In the genomic region with DNA sequence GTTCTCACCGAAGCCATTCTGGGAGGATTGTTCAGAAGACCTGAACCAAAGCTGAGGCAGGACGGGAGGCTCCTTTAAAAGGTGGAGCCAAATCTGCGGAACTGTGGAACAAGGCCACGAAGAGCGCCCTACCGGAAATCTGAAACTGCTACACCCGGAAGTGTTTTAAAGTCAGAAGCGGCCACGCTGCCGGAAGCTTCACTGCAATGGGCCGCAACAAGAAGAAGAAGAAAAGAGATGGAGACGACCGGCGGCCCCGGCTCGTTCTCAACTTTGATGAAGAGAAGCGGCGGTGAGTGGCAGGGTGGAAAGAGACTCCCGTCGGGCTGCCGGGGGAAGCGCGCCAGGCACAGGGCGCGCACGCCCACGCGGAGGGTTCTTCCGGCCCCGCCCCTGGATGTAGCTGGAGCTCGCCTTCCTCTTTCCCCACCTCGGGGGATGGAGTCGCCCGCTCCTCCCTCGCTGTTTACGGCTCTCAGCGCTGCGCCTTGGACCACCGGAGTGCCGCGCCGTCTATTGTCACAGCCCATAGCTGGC, we compare ENCODE assay signal across 8 mouse cellular contexts. TPM values are rescaled to one million over a fixed set of nuclear protein-coding genes. Genes with fewer than 3 reads are reported as not detected.
DNase-seq lines count a peak whose midpoint lies in the region; ATAC-seq and TF ChIP-seq lines count a peak whose summit lies in the region.

A gene (plus strand): TSS at position 150 of the 537 bp plus-strand sequence.

- peak; percentile 36; the same call in 1 of the 2 replicates for TF ChIP-seq CTCF in brain, embryonic 14.5 days (IDR thresholded peaks at IDR 0.05; ENCODE audit: borderline replicate concordance, extremely low read depth, insufficient read depth, insufficient read length)
- TF ChIP-seq CTCF in kidney, postnatal 0 days (IDR thresholded peaks at IDR 0.05; ENCODE audit: low read depth) = peak; percentile 15; the same call in 1 of the 2 replicates

- H3K9me3 ChIP-seq in erythroblast, embryonic 14.5 days (ENCODE audit: control insufficient read depth, low read length) = no peaks in the 10 kb centered on the region
- H3K9me3 ChIP-seq in heart, embryonic 12.5 days (replicated peaks) = no peaks in the 10 kb centered on the region
- H3K9me3 ChIP-seq in kidney, postnatal 0 days (replicated peaks; ENCODE audit: low read length) = no peaks in the 10 kb centered on the region
- H3K9me3 ChIP-seq in liver, embryonic 12.5 days (replicated peaks) = no peaks in the 10 kb centered on the region
- no peaks in the 10 kb centered on the region for H3K9me3 ChIP-seq in stomach, embryonic 15.5 days

- peak; percentile 43; the same call in 1 of the 2 replicates for TF ChIP-seq POLR2A in brain, embryonic 14.5 days (IDR thresholded peaks at IDR 0.05; ENCODE audit: borderline replicate concordance, extremely low read depth, insufficient read depth, insufficient read length, poor library complexity, severe bottlenecking)

- DNase-seq in CD4-positive helper T cell, adult 2 months (ENCODE audit: low read depth, low spot score) = peak; percentile 93
- DNase-seq in brain, embryonic 14.5 days (ENCODE audit: low read depth) = peak; percentile 97
- peak; percentile 96 for DNase-seq in kidney, postnatal 0 days (ENCODE audit: low spot score)
- peak; percentile 73 to 83 for DNase-seq in natural killer cell, adult 2 months (ENCODE audit: low spot score in 2 of 2)

- H3K4me1 ChIP-seq in erythroblast, embryonic 14.5 days (ENCODE audit: control insufficient read depth) = peaks cover 65% of the 10 kb centered on the region
- peaks cover 24% of the 10 kb centered on the region for H3K4me1 ChIP-seq in heart, embryonic 12.5 days (replicated peaks)
- 0 out of 2 replicates have a peak, but pooled peaks cover 6% of the 10 kb centered on the region for H3K4me1 ChIP-seq in kidney, postnatal 0 days (replicated peaks; ENCODE audit: insufficient read depth, low read length)
- peaks cover 61% of the 10 kb centered on the region for H3K4me1 ChIP-seq in liver, embryonic 12.5 days
- peaks cover 12% of the 10 kb centered on the region; the same call in 1 of the 2 replicates for H3K4me1 ChIP-seq in stomach, embryonic 15.5 days

- H3K27me3 ChIP-seq in erythroblast, embryonic 14.5 days (ENCODE audit: control insufficient read depth) = no peaks in the 10 kb centered on the region
- no peaks in the 10 kb centered on the region for H3K27me3 ChIP-seq in heart, embryonic 12.5 days (replicated peaks)
- no peaks in the 10 kb centered on the region for H3K27me3 ChIP-seq in kidney, postnatal 0 days (ENCODE audit: insufficient read depth, low read length)
- H3K27me3 ChIP-seq in liver, embryonic 12.5 days (replicated peaks) = no peaks in the 10 kb centered on the region
- H3K27me3 ChIP-seq in stomach, embryonic 15.5 days (replicated peaks) = no peaks in the 10 kb centered on the region

- under 1% methylated on average over 42 of the region's 42 CpGs for WGBS in heart, embryonic 12.5 days
- WGBS in kidney, postnatal 0 days = under 1% methylated on average over 39 of the region's 42 CpGs
- WGBS in liver, embryonic 12.5 days (ENCODE audit: insufficient replicate concordance) = under 1% methylated on average over 42 of the region's 42 CpGs
- under 1% methylated on average over 42 of the region's 42 CpGs for WGBS in stomach, embryonic 15.5 days

- H3K4me2 ChIP-seq in heart, embryonic 12.5 days = peak within 1 kb of the TSS; percentile 84
- H3K4me2 ChIP-seq in kidney, postnatal 0 days (ENCODE audit: low read length) = peak within 1 kb of the TSS; percentile 82
- peak within 1 kb of the TSS; percentile 79 for H3K4me2 ChIP-seq in liver, embryonic 12.5 days
- peak within 1 kb of the TSS; percentile 75 for H3K4me2 ChIP-seq in stomach, embryonic 15.5 days

- H3K36me3 ChIP-seq in erythroblast, embryonic 14.5 days (ENCODE audit: control insufficient read depth) = peaks cover 48% of the 10 kb centered on the region
- H3K36me3 ChIP-seq in heart, embryonic 12.5 days = peaks cover 43% of the 10 kb centered on the region
- peaks cover 22% of the 10 kb centered on the region for H3K36me3 ChIP-seq in kidney, postnatal 0 days (ENCODE audit: insufficient read depth, low read length)
- H3K36me3 ChIP-seq in liver, embryonic 12.5 days = peaks cover 44% of the 10 kb centered on the region
- peaks cover 24% of the 10 kb centered on the region for H3K36me3 ChIP-seq in stomach, embryonic 15.5 days

- peak; percentile 85 for ATAC-seq in heart, embryonic 12.5 days (ENCODE audit: insufficient number of reproducible peaks, low FRiP score)
- peak; percentile 73 for ATAC-seq in kidney, postnatal 0 days (replicated peaks; ENCODE audit: low FRiP score, low read depth)
- ATAC-seq in liver, embryonic 12.5 days = peak; percentile 80
- peak; percentile 76 for ATAC-seq in stomach, embryonic 15.5 days (ENCODE audit: insufficient read depth, low FRiP score, low read depth)

- peak within 1 kb of the TSS; percentile 83 for H3K9ac ChIP-seq in heart, embryonic 12.5 days
- H3K9ac ChIP-seq in kidney, postnatal 0 days (ENCODE audit: low read depth, low read length) = peak within 1 kb of the TSS; percentile 74
- peak within 1 kb of the TSS; percentile 79 for H3K9ac ChIP-seq in liver, embryonic 12.5 days
- H3K9ac ChIP-seq in stomach, embryonic 15.5 days = peak within 1 kb of the TSS; percentile 62; the same call in 1 of the 2 replicates

- peak within 1 kb of the TSS; percentile 76 for H3K4me3 ChIP-seq in erythroblast, embryonic 14.5 days (replicated peaks)
- peak within 1 kb of the TSS; percentile 65 for H3K4me3 ChIP-seq in heart, embryonic 12.5 days
- peak within 1 kb of the TSS; percentile 66 for H3K4me3 ChIP-seq in kidney, postnatal 0 days (replicated peaks; ENCODE audit: low read depth, low read length)
- H3K4me3 ChIP-seq in liver, embryonic 12.5 days = peak within 1 kb of the TSS; percentile 70
- H3K4me3 ChIP-seq in stomach, embryonic 15.5 days (replicated peaks) = peak within 1 kb of the TSS; percentile 72

- peak within 1 kb of the TSS; percentile 70 for H3K27ac ChIP-seq in heart, embryonic 12.5 days (ENCODE audit: poor library complexity, severe bottlenecking)
- peak within 1 kb of the TSS; percentile 37; the same call in 1 of the 2 replicates for H3K27ac ChIP-seq in kidney, postnatal 0 days
- peak within 1 kb of the TSS; percentile 82 for H3K27ac ChIP-seq in liver, embryonic 12.5 days
- H3K27ac ChIP-seq in stomach, embryonic 15.5 days = peak within 1 kb of the TSS; percentile 87

RNA-seq across cellular contexts. Expression of the gene that starts here (rescaled TPM):
- polyA plus RNA-seq in brain, embryonic 14.5 days (2012; rRNA removed) = 45.7 and 50.1 TPM in 2 replicates
- 3.9 and 5.4 TPM in 2 replicates for polyA plus RNA-seq in erythroblast, embryonic 14.5 days (2012)
- 37.9 and 39.9 TPM in 2 replicates for polyA plus RNA-seq in heart, embryonic 12.5 days (2016; fragmentation: Nextera tagmentation; extraction: Ambion mirVana)
- 43.8 and 46.8 TPM in 2 replicates for polyA plus RNA-seq in kidney, postnatal 0 days (2015; fragmentation: Nextera tagmentation; extraction: Ambion mirVana)
- polyA plus RNA-seq in liver, embryonic 12.5 days (2016; fragmentation: Nextera tagmentation; extraction: Ambion mirVana) = 47.9 and 51.6 TPM in 2 replicates
- polyA plus RNA-seq in stomach, embryonic 15.5 days (2015; fragmentation: Nextera tagmentation; extraction: Ambion mirVana) = 47.4 and 49.9 TPM in 2 replicates

Comparison
In these comparisons a context has a peak if more than half of its experiments do, and no peak if none do; other contexts are left out.
1. Peak in every context shown above with its lines: DNase-seq, ATAC-seq, H3K4me3 ChIP-seq and H3K27ac ChIP-seq.
2. H3K27ac ChIP-seq: peak in every context shown above with its lines; median percentile 87 in stomach, embryonic 15.5 days; 82 in liver, embryonic 12.5 days; 70 in heart, embryonic 12.5 days; 37 in kidney, postnatal 0 days.